ENCODE assay signal across 8 mouse cellular contexts in the genomic region with DNA sequence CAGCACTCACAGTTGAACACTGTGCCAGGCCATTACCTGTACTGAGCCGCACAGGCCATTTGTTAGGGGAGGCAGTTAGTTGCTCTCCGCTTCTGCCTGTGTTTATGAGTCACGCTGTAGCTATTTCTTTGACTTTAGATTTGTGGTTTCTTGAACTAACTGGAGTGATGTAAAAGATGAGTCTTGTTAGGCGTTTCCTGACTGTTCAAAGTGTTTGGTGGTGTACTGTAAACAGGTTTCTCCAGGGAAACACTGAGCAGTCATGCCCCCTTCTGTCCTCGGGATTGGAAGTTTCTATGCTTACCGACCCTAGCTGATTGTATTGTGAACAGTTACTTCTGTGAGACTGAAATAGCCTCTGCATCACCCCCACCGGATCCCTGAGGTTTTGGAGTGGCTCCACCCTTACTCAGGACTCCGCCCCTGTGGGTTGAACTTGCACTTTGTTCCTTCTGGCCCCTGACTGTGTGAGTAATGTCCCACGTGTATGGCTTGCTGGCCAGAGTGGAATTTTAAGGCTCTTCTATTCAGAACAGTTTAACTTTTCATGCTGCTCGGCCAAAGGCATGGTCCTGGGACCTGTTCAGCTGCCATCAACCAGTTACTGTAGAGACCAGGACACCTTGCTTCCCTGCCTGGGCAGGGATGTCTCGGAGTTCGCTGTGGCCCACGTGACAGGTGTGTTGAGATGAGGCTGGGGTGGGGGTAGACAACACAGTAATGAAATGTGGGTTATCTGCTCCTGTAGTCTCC. TPM values are rescaled to one million over a fixed set of nuclear protein-coding genes. Genes with fewer than 3 reads are reported as not detected.
A peak's percentile ranks its signal among the peaks of the same experiment; 100 is the strongest.
DNase-seq lines count a peak whose midpoint lies in the region.

No protein-coding gene starts in this region.

- 18% methylated on average over 13 of the region's 13 CpGs for WGBS in heart, embryonic 10.5 days

- DNase-seq in left cerebral cortex, postnatal 4 days = peak; percentile 10
- no peak for DNase-seq in left cerebral cortex, postnatal 25 days (ENCODE audit: low spot score in 2 of 2)
- DNase-seq in embryo, embryonic 9.5 days (ENCODE audit: extremely low spot score) = peak; percentile 52
- DNase-seq in heart, embryonic 10.5 days (ENCODE audit: low spot score) = peak; percentile 92
- DNase-seq in kidney, adult 9 months = peak; percentile 94
- DNase-seq in lung, postnatal 14 days = peak; percentile 70
- DNase-seq in spleen, adult 12 weeks (ENCODE audit: low spot score) = peak; percentile 42
- no peak for DNase-seq in cerebellum, adult 9-10 months

- H3K27me3 ChIP-seq in heart, embryonic 10.5 days (ENCODE audit: insufficient read depth, poor library complexity, severe bottlenecking) = no peaks in the 10 kb centered on the region

- H3K27ac ChIP-seq in heart, embryonic 10.5 days = peak overlapping the region; percentile 83

- H3K4me1 ChIP-seq in heart, embryonic 10.5 days = peaks cover 46% of the 10 kb centered on the region

- no peaks in the 10 kb centered on the region for H3K9me3 ChIP-seq in heart, embryonic 10.5 days

- intact Hi-C loops in left cerebral cortex, postnatal 4 days (cut with DNase I) = no loop called here
- intact Hi-C loops in left cerebral cortex, postnatal 25 days (cut with DNase I) = loop anchor here (2.0 kb wide), 1 partner anchor 57 kb away; a partner anchor contains a TSS

- peak overlapping the region; percentile 55 for H3K4me3 ChIP-seq in heart, embryonic 10.5 days

- H3K36me3 ChIP-seq in heart, embryonic 10.5 days = 0 out of 2 replicates have a peak, but pooled peaks cover 4% of the 10 kb centered on the region

RNA-seq across cellular contexts. Expression of a gene that starts 57.0 kb away (rescaled TPM):
- total RNA-seq in left cerebral cortex, postnatal 4 days (2021) = 10 to 100 TPM; 58.2 to 60.2 TPM
- total RNA-seq in left cerebral cortex, postnatal 25 days (2021) = 10 to 100 TPM; 58.9 to 67.1 TPM
- polyA plus RNA-seq in heart, embryonic 10.5 days (2016; fragmentation: Nextera tagmentation; extraction: Ambion mirVana) = 3.3 and 3.8 TPM in 2 replicates

RNA-seq across cellular contexts. Expression of a gene that starts 58.6 kb away (rescaled TPM):
- total RNA-seq in left cerebral cortex, postnatal 4 days (2021) = 1 to 10 TPM; 3.4 to 4.4 TPM
- total RNA-seq in left cerebral cortex, postnatal 25 days (2021) = 1 to 10 TPM; 5.4 to 6.4 TPM
- polyA plus RNA-seq in heart, embryonic 10.5 days (2016; fragmentation: Nextera tagmentation; extraction: Ambion mirVana) = 4.3 and 4.4 TPM in 2 replicates

Comparison
In these comparisons a context has a peak if more than half of its experiments do, and no peak if none do; other contexts are left out.
1. DNase-seq: peak in left cerebral cortex, postnatal 4 days (single experiment), embryo, embryonic 9.5 days (single experiment), heart, embryonic 10.5 days (single experiment), kidney, adult 9 months (single experiment), lung, postnatal 14 days (single experiment) and spleen, adult 12 weeks (single experiment); none in left cerebral cortex, postnatal 25 days (0 of 2) and cerebellum, adult 9-10 months (single experiment).